Mouse (Mus musculus) CH12.LX (cell line): ENCODE data around the gene Atp5j.

ENCODE experiments used
- CTCF ChIP-seq, 2 experiments: IDR thresholded peaks in 1 of 2; conservative IDR thresholded peaks in 1 of 2; 2 replicates each; pipeline ENCODE4 v1.5.1; 2011 to 2012; ENCODE audit warnings: low read depth in 2 of 2, low read length in 2 of 2, improper control_type of control experiment in 1 of 2, inconsistent platforms in 1 of 2, mild to moderate bottlenecking in 1 of 2, moderate library complexity in 1 of 2
- MAFK ChIP-seq: IDR thresholded peaks from 2 replicates; pipeline ENCODE4 v1.6.1; 2011; ENCODE audit warnings: low read length, improper control_type of control experiment; ENCODE audit not compliant: insufficient replicate concordance
- MAZ ChIP-seq: IDR thresholded peaks from 2 replicates; pipeline ENCODE4 v1.6.1; 2012; ENCODE audit warnings: low read depth, mild to moderate bottlenecking, inconsistent platforms, low read length, improper control_type of control experiment, moderate library complexity
- POLR2A ChIP-seq: IDR thresholded peaks from 2 replicates; pipeline ENCODE4 v1.6.1; 2011; ENCODE audit warnings: low read depth, mild to moderate bottlenecking, improper control_type of control experiment, low read length
- SIN3A ChIP-seq: IDR thresholded peaks from 2 replicates; pipeline ENCODE4 v1.6.1; 2012; ENCODE audit warnings: low read length, improper control_type of control experiment, inconsistent platforms
- ZC3H11A ChIP-seq: IDR thresholded peaks from 2 replicates; pipeline ENCODE4 v1.6.1; 2012; ENCODE audit warnings: low read depth, mild to moderate bottlenecking, inconsistent platforms, low read length, improper control_type of control experiment
- ZNF384 ChIP-seq: IDR thresholded peaks from 2 replicates; pipeline ENCODE4 v1.6.1; 2012; ENCODE audit warnings: low read depth, low read length, improper control_type of control experiment, inconsistent platforms

DNA sequence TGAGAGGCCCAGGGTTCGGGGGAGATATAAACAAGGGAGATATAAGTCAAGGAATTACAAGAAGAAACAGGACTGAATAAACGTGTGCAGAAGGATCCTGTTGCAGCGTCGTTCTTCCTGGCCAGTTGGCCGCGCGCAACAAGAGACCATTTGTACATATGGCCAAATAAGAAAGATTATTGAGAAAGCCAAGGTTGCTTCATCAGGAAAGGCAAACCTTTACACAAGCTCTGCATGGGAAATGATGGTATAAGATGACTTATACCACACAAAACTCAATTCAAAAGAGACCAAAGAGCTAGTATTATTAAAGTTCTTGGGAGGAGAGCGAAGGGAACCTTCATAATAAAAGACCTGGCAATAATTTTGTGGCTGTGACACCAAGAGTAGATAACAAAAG lies 49.1 kb upstream of the Atp5j start:
- TF ChIP-seq MAFK (no peak), CTCF (conservative IDR thresholded peaks at IDR 0.05 in 1 of 2, IDR thresholded peaks at IDR 0.05 in 1 of 2; ENCODE audit: low read depth in 2 of 2, low read length in 2 of 2) (no peak), ZC3H11A (no peak), ZNF384 (no peak), POLR2A (no peak), SIN3A (no peak), MAZ (no peak)
